Mouse (Mus musculus): ENCODE results near the gene Akt3.

- TF ChIP-seq USF1 (IDR thresholded peaks at IDR 0.05; ENCODE audit: low read depth) (no peak), POLR2A (IDR thresholded peaks at IDR 0.05; ENCODE audit: insufficient read length, low read depth) (no peak), MAX (IDR thresholded peaks at IDR 0.05; ENCODE audit: low read depth) (no peak), E2F4 (IDR thresholded peaks at IDR 0.05; ENCODE audit: insufficient read depth) (no peak), TCF12 (IDR thresholded peaks at IDR 0.05; ENCODE audit: insufficient read depth, poor library complexity, severe bottlenecking) (no peak), CEBPB (IDR thresholded peaks at IDR 0.05; ENCODE audit: insufficient read depth, poor library complexity, severe bottlenecking) (no peak), SRF (IDR thresholded peaks at IDR 0.05; ENCODE audit: control insufficient read depth, insufficient read length, low read depth) (no peak)
Observed at GRCm38 (mm10) chr1:176999011-176999410, 259.0 kb downstream of the Akt3 start.

Measured in myocyte (in vitro differentiated cells).